Mouse (Mus musculus): ENCODE data around the gene Ager. TPM values are rescaled to one million over a fixed set of nuclear protein-coding genes. Genes with fewer than 3 reads are reported as not detected.

Ager gene
- polyA plus RNA-seq, 1 experiment from 2014 or later: 3.6 TPM

DNA sequence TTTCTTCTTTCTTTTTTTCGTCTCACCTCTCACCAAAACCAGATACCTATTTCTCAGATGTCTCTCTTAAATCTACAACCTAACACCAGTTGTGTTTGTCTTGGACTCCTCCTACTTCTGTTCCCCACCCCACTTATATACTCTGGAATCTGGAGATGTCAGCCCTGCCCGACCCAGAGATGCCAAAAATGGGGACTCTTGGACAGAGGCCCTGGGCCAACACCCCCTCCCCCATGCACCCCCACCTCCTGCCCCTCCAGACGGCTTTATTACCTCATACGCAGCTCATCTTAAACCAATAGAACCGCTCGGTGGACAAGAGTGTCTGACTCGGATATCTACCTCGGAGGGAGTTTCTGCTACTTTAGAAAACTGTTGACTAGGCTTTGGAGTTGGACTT lies 1.6 kb upstream of the Ager start:
- Histone ChIP-seq H3K9me3 (replicated peaks) (no peaks in the 10 kb centered on the region), H3K4me3 (no peak overlapping the region)

GRCm38 (mm10) chr17:34599891-34600290 lies 2.2 kb downstream of the Ager start:
- no peak overlapping the region; the same call in 1 of the 2 replicates for H3K27ac ChIP-seq
- no peaks in the 10 kb centered on the region for H3K9me3 ChIP-seq (replicated peaks)
- H3K4me3 ChIP-seq: no peak overlapping the region
- 80% methylated on average over 9 of the region's 9 CpGs for WGBS
- peaks cover 44% of the 10 kb centered on the region for H3K36me3 ChIP-seq
- H3K4me1 ChIP-seq: peaks cover 49% of the 10 kb centered on the region
- no peak for DNase-seq (ENCODE audit: low spot score)
- H3K27me3 ChIP-seq (ENCODE audit: low read depth, poor library complexity, severe bottlenecking): no peaks in the 10 kb centered on the region

More for the DNA sequence above, 1.6 kb upstream of the Ager start:
- H3K4me1 ChIP-seq: peaks cover 64% of the 10 kb centered on the region
- no peaks in the 10 kb centered on the region for H3K27me3 ChIP-seq (ENCODE audit: low read depth, poor library complexity, severe bottlenecking)
- H3K27ac ChIP-seq: no peak overlapping the region
- H3K36me3 ChIP-seq: peaks cover 44% of the 10 kb centered on the region
- 77% methylated on average over 8 of the region's 8 CpGs for WGBS
- no peak for DNase-seq (ENCODE audit: low spot score)

DNA sequence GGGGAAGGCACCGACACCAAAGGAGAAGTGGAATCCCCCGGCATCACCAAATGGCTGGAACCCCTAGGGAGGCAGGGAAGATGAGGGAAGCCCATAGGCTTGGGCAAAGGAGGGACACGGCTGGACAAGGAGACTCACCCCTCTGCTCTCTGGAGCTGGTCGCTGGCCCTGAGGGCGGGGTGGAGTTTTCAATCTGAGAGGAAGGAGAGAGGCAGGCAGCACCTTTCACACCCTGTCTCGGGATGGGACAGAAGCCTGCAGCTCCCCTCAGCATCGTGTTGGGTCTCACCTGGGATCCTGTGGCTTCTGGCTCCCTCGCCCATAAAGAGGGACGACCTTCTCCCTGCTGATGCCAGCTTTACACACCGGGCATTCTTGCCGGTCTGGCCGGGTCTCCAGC lies 4.1 kb downstream of the Ager start:
- peaks cover 49% of the 10 kb centered on the region for H3K4me1 ChIP-seq
- DNase-seq (ENCODE audit: low spot score): no peak

DNA sequence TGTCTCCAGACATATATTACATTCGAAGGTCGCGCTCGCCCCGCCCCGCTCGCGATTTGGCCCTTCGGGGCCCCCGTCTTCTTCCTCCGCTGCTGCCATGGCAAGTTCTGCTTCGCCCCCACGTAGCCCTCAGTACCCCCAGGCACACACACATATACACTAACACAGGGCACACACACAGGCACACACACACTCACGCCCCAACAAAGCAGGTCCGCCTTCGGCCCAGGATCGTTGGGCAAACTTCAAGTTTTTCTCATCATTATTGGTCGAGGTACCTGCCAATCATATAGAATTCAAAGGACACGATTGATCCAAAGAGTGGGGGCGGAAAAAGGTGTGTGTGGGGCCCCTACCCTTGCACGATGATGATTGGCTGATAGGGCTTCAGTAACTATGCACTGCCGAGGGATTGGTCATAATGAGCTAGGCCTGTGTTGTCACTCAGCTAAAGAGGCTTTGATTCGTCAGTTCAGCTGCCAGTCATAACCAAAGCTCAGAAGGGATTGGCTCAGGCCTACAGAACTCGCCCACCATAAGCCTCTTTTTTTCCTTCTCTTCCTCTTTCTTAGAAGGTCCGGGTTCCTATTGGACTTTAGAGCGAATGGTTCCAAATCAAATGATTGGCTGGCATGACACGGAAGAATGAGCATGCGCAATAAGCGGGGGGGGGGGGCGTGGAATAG lies 5.9 kb downstream of the Ager start, which contains the start of gene Rnf5:
Gene Rnf5 (minus strand): TSS at position 316 of the 686 bp plus-strand sequence.
- H3K27ac ChIP-seq: peak within 1 kb of the TSS; percentile 95
- no peaks in the 10 kb centered on the region for H3K9me3 ChIP-seq (replicated peaks)
- no peaks in the 10 kb centered on the region for H3K27me3 ChIP-seq (ENCODE audit: low read depth, poor library complexity, severe bottlenecking)
- 0% methylated on average over 30 of the region's 30 CpGs for WGBS
- peak; percentile 82 for DNase-seq (ENCODE audit: low spot score)
- H3K36me3 ChIP-seq: peaks cover 38% of the 10 kb centered on the region
- peaks cover 48% of the 10 kb centered on the region for H3K4me1 ChIP-seq
- peak within 1 kb of the TSS; percentile 98 for H3K4me3 ChIP-seq

More for the DNA sequence above, 4.1 kb downstream of the Ager start:
- H3K27me3 ChIP-seq (ENCODE audit: low read depth, poor library complexity, severe bottlenecking): no peaks in the 10 kb centered on the region
- H3K9me3 ChIP-seq (replicated peaks): no peaks in the 10 kb centered on the region
- H3K4me3 ChIP-seq: peak overlapping the region; percentile 98
- 85% methylated on average over 12 of the region's 12 CpGs for WGBS
- peaks cover 26% of the 10 kb centered on the region for H3K36me3 ChIP-seq
- no peak overlapping the region for H3K27ac ChIP-seq

- H3K9me3 ChIP-seq (replicated peaks): no peaks in the 10 kb centered on the region
- peak; percentile 99 for DNase-seq (ENCODE audit: low spot score)
- peak within 1 kb of the TSS; percentile 98 for H3K4me3 ChIP-seq
- H3K27ac ChIP-seq: peak within 1 kb of the TSS; percentile 95
- peaks cover 42% of the 10 kb centered on the region for H3K36me3 ChIP-seq
- peaks cover 49% of the 10 kb centered on the region for H3K4me1 ChIP-seq
- 0% methylated on average over 35 of the region's 35 CpGs for WGBS
- H3K27me3 ChIP-seq (ENCODE audit: low read depth, poor library complexity, severe bottlenecking): no peaks in the 10 kb centered on the region
Measured at GRCm38 (mm10) chr17:34604061-34604508, 6.4 kb downstream of the Ager start, which contains the start of gene Agpat1. Gene Agpat1, plus strand, starts transcription at chr17:34604262.

GRCm38 (mm10) chr17:34604511-34605237 lies 7.0 kb downstream of the Ager start:
- no peak for DNase-seq (ENCODE audit: low spot score)
- Histone ChIP-seq H3K9me3 (replicated peaks) (no peaks in the 10 kb centered on the region), H3K36me3 (peaks cover 41% of the 10 kb centered on the region), H3K27ac (peak overlapping the region; percentile 95), H3K4me1 (peaks cover 46% of the 10 kb centered on the region), H3K27me3 (ENCODE audit: low read depth, poor library complexity, severe bottlenecking) (no peaks in the 10 kb centered on the region), H3K4me3 (peak overlapping the region; percentile 98)
- WGBS: 14% methylated on average over 24 of the region's 24 CpGs

GRCm38 (mm10) chr17:34605609-34606008 lies 7.9 kb downstream of the Ager start:
- Histone ChIP-seq H3K4me3 (peak overlapping the region; percentile 98), H3K4me1 (peaks cover 46% of the 10 kb centered on the region), H3K9me3 (replicated peaks) (no peaks in the 10 kb centered on the region), H3K36me3 (peaks cover 40% of the 10 kb centered on the region), H3K27ac (peak overlapping the region; percentile 95), H3K27me3 (ENCODE audit: low read depth, poor library complexity, severe bottlenecking) (no peaks in the 10 kb centered on the region)
- DNase-seq (ENCODE audit: low spot score): peak; percentile 98
- WGBS: under 1% methylated on average over 30 of the region's 30 CpGs

GRCm38 (mm10) chr17:34606186-34607039 lies 8.8 kb downstream of the Ager start:
- no peaks in the 10 kb centered on the region for H3K9me3 ChIP-seq (replicated peaks)
- H3K27ac ChIP-seq: peak overlapping the region; percentile 95
- H3K27me3 ChIP-seq (ENCODE audit: low read depth, poor library complexity, severe bottlenecking): no peaks in the 10 kb centered on the region
- H3K4me1 ChIP-seq: peaks cover 46% of the 10 kb centered on the region
- peak; percentile 58 for DNase-seq (ENCODE audit: low spot score)
- peaks cover 41% of the 10 kb centered on the region for H3K36me3 ChIP-seq
- peak overlapping the region; percentile 98 for H3K4me3 ChIP-seq
- 20% methylated on average over 31 of the region's 32 CpGs for WGBS

GRCm38 (mm10) chr17:34607997-34608396 lies 10.3 kb downstream of the Ager start:
- peak overlapping the region; percentile 4; the same call in 1 of the 2 replicates for H3K4me3 ChIP-seq

DNA sequence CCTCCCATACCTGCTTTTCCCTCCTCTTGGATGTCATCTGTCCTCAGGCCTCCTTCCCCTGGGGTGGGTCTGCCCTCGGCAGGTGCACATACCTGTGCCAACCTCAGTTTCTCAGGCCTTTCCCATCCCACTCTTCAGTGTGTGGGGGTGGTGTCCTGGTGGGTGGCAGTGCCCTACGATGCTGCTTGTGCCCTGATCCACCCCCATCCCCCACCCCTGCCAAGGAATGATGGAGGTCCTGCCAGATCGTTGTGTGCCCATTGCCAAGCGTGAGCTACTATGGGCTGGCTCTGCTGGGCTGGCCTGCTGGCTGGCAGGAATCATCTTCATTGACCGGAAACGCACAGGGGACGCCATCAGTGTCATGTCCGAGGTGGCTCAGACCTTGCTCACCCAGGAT lies 13.4 kb downstream of the Ager start:
- H3K9me3 ChIP-seq (replicated peaks): no peaks in the 10 kb centered on the region
- no peak overlapping the region for H3K27ac ChIP-seq
- H3K4me3 ChIP-seq: no peak overlapping the region
- peaks cover 79% of the 10 kb centered on the region for H3K36me3 ChIP-seq
- H3K27me3 ChIP-seq (ENCODE audit: low read depth, poor library complexity, severe bottlenecking): no peaks in the 10 kb centered on the region
- no peak for DNase-seq (ENCODE audit: low spot score)
- 94% methylated on average over 8 of the region's 8 CpGs for WGBS
- peaks cover 18% of the 10 kb centered on the region for H3K4me1 ChIP-seq

More at GRCm38 (mm10) chr17:34607997-34608396, 10.3 kb downstream of the Ager start:
- DNase-seq (ENCODE audit: low spot score): no peak
- Histone ChIP-seq H3K36me3 (peaks cover 49% of the 10 kb centered on the region), H3K4me1 (peaks cover 33% of the 10 kb centered on the region), H3K27ac (no peak overlapping the region), H3K27me3 (ENCODE audit: low read depth, poor library complexity, severe bottlenecking) (no peaks in the 10 kb centered on the region), H3K9me3 (replicated peaks) (no peaks in the 10 kb centered on the region)
- 86% methylated on average over 7 of the region's 7 CpGs for WGBS

- no peaks in the 10 kb centered on the region for H3K9me3 ChIP-seq (replicated peaks)
- H3K27me3 ChIP-seq (ENCODE audit: low read depth, poor library complexity, severe bottlenecking): no peaks in the 10 kb centered on the region
- no peak overlapping the region for H3K4me3 ChIP-seq
- 89% methylated on average over 11 of the region's 11 CpGs for WGBS
- no peak for DNase-seq (ENCODE audit: low spot score)
- H3K27ac ChIP-seq: no peak overlapping the region
- peaks cover 7% of the 10 kb centered on the region; the same call in 1 of the 2 replicates for H3K4me1 ChIP-seq
- peaks cover 86% of the 10 kb centered on the region for H3K36me3 ChIP-seq
Measured at GRCm38 (mm10) chr17:34613054-34613645, 15.5 kb downstream of the Ager start.

- Histone ChIP-seq H3K27me3 (ENCODE audit: low read depth, poor library complexity, severe bottlenecking) (no peaks in the 10 kb centered on the region), H3K9me3 (replicated peaks) (no peaks in the 10 kb centered on the region), H3K4me3 (peak overlapping the region; percentile 21; the same call in 1 of the 2 replicates), H3K4me1 (peaks cover under 1% of the 10 kb centered on the region; the same call in 1 of the 2 replicates), H3K36me3 (peaks cover 79% of the 10 kb centered on the region), H3K27ac (no peak overlapping the region)
- WGBS: 92% methylated on average over 10 of the region's 10 CpGs
- no peak for DNase-seq (ENCODE audit: low spot score)
Measured at GRCm38 (mm10) chr17:34613830-34614229, 16.2 kb downstream of the Ager start.

All from limb, embryonic 10.5 days (tissue).